Mouse (Mus musculus): ENCODE measurements at regions not wholly inside any gene's neighbourhood (a gene's known extent, or its start where the extent isn't known, plus 50 kb on each side); places are given as distances from the start of the nearest gene placed in this dataset.
A peak's percentile ranks its signal among the peaks of the same experiment; 100 is the strongest.
"Not testable (repeated sequence)": the region's sequence is repeated elsewhere in the genome, so short reads cannot be mapped to it uniquely, and the experiment has no call there.

DNA sequence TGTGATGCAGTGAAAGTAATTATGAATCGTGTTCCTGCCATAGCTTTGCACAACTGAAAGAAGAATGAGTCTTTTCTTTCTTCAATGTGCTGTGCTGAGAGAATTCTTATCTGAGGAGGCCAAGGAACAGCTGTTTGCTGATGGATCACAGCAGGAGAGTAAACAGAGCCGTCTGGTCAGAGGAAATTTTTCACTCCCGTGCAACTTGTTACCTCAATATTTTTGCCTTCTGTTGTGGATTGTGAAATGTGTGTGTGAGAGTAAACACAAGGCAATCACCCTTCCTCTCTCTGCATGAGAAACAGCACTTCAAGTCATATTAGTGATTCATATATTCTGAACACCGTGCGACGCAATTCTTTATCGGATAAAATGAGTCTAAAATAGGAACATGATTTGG lies 171.9 kb downstream of the Epm2a start:
- Histone ChIP-seq H3K36me3 (ENCODE audit: control insufficient read depth, insufficient read depth, low read length, poor library complexity, severe bottlenecking) (no peaks in the 10 kb centered on the region), H3K9ac (ENCODE audit: insufficient read depth, low read depth, low read length, poor library complexity, severe bottlenecking) (no peak overlapping the region), H3K9me3 (ENCODE audit: control insufficient read depth, insufficient read depth, low read depth, low read length) (no peaks in the 10 kb centered on the region), H3K4me3 (ENCODE audit: insufficient read depth in 1 of 2, low read depth in 1 of 2, low read length in 2 of 2, poor library complexity in 1 of 2, severe bottlenecking in 1 of 2) (no peak overlapping the region), H3K27ac (ENCODE audit: insufficient read depth, low read depth, low read length, poor library complexity, severe bottlenecking) (no peak overlapping the region), H3K4me1 (ENCODE audit: control insufficient read depth in 2 of 2, insufficient read depth in 2 of 2, low read length in 2 of 2, poor library complexity in 1 of 2) (no peaks in the 10 kb centered on the region)
- DNase-seq (ENCODE audit: low read depth, low spot score) = no peak
- TF ChIP-seq MAFK (IDR thresholded peaks at IDR 0.05; ENCODE audit: insufficient read depth, low read depth, low read length) (no peak), CHD2 (IDR thresholded peaks at IDR 0.05; ENCODE audit: low read depth, low read length) (no peak), HCFC1 (IDR thresholded peaks at IDR 0.05; ENCODE audit: borderline replicate concordance, insufficient read depth, low read length) (no peak), ZC3H11A (IDR thresholded peaks at IDR 0.05; ENCODE audit: borderline replicate concordance, low read depth, low read length) (no peak), ZNF384 (IDR thresholded peaks at IDR 0.05; ENCODE audit: low read depth, low read length) (no peak)
- in situ Hi-C loops (cut with MboI; ENCODE audit: low sequenced_read_pairs in 2 of 2, unreplicated experiment in 2 of 2) = no loop called here

- Histone ChIP-seq H3K9me3 (ENCODE audit: control insufficient read depth, insufficient read depth, low read depth, low read length) (no peaks in the 10 kb centered on the region), H3K4me1 (ENCODE audit: control insufficient read depth in 2 of 2, insufficient read depth in 2 of 2, low read length in 2 of 2, poor library complexity in 1 of 2) (no peaks in the 10 kb centered on the region), H3K27ac (ENCODE audit: insufficient read depth, low read depth, low read length, poor library complexity, severe bottlenecking) (no peak overlapping the region), H3K9ac (ENCODE audit: insufficient read depth, low read depth, low read length, poor library complexity, severe bottlenecking) (no peak overlapping the region), H3K4me3 (ENCODE audit: insufficient read depth in 1 of 2, low read depth in 1 of 2, low read length in 2 of 2, poor library complexity in 1 of 2, severe bottlenecking in 1 of 2) (no peak overlapping the region), H3K36me3 (ENCODE audit: control insufficient read depth, insufficient read depth, low read length, poor library complexity, severe bottlenecking) (no peaks in the 10 kb centered on the region)
- in situ Hi-C loops (cut with MboI; ENCODE audit: low sequenced_read_pairs in 2 of 2, unreplicated experiment in 2 of 2) = no loop called here
- DNase-seq (ENCODE audit: low read depth, low spot score) = no peak
- TF ChIP-seq MAFK (IDR thresholded peaks at IDR 0.05; ENCODE audit: insufficient read depth, low read depth, low read length) (no peak), ZC3H11A (IDR thresholded peaks at IDR 0.05; ENCODE audit: borderline replicate concordance, low read depth, low read length) (peak; percentile 66; the same call in 1 of the 2 replicates), HCFC1 (IDR thresholded peaks at IDR 0.05; ENCODE audit: borderline replicate concordance, insufficient read depth, low read length) (no peak)
These were observed 173.9 kb downstream of the Epm2a start for GRCm38 (mm10) chr10:11517122-11517521.

GRCm38 (mm10) chr10:11531343-11531742 lies 188.1 kb downstream of the Epm2a start:
- DNase-seq (ENCODE audit: low read depth, low spot score) = no peak
- TF ChIP-seq ZNF384 (IDR thresholded peaks at IDR 0.05; ENCODE audit: low read depth, low read length) (no peak), HCFC1 (IDR thresholded peaks at IDR 0.05; ENCODE audit: borderline replicate concordance, insufficient read depth, low read length) (no peak), CHD2 (IDR thresholded peaks at IDR 0.05; ENCODE audit: low read depth, low read length) (no peak), MAFK (IDR thresholded peaks at IDR 0.05; ENCODE audit: insufficient read depth, low read depth, low read length) (no peak), ZC3H11A (IDR thresholded peaks at IDR 0.05; ENCODE audit: borderline replicate concordance, low read depth, low read length) (no peak)

DNA sequence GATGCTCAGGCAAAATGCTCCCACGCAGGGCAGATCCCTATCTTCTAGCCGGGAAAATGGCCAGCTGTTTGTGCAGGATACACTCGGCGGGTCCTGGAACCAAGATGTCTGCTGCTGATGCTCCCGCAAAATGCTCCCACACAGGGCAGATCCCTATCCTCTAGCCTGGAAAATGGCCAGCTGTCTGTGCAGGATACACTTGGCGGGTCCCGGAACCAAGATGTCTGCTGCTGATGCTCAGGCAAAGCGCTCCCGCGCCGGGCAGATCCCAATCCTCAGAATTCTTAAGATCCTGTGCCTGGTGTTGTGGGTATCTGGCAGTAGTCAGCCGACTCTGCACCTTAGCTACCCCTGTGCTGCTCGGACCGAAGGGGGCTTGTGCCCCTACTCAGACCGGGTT lies 212.2 kb downstream of the Epm2a start:
- DNase-seq (ENCODE audit: low read depth, low spot score); H3K4me1 ChIP-seq (ENCODE audit: control insufficient read depth in 2 of 2, insufficient read depth in 2 of 2, low read length in 2 of 2, poor library complexity in 1 of 2); H3K9me3 ChIP-seq (ENCODE audit: control insufficient read depth, insufficient read depth, low read depth, low read length); H3K36me3 ChIP-seq (ENCODE audit: control insufficient read depth, insufficient read depth, low read length, poor library complexity, severe bottlenecking); in situ Hi-C loops (cut with MboI; ENCODE audit: low sequenced_read_pairs in 2 of 2, unreplicated experiment in 2 of 2): not testable (repeated sequence)
- Histone ChIP-seq H3K4me3 (ENCODE audit: insufficient read depth in 1 of 2, low read depth in 1 of 2, low read length in 2 of 2, poor library complexity in 1 of 2, severe bottlenecking in 1 of 2) (peak overlapping the region; percentile 71 to 78), H3K27ac (ENCODE audit: insufficient read depth, low read depth, low read length, poor library complexity, severe bottlenecking) (peak overlapping the region; percentile 38; the same call in 1 of the 2 replicates), H3K9ac (ENCODE audit: insufficient read depth, low read depth, low read length, poor library complexity, severe bottlenecking) (peak overlapping the region; percentile 71)

More at GRCm38 (mm10) chr10:11531343-11531742, 188.1 kb downstream of the Epm2a start:
- Histone ChIP-seq H3K4me3 (ENCODE audit: insufficient read depth in 1 of 2, low read depth in 1 of 2, low read length in 2 of 2, poor library complexity in 1 of 2, severe bottlenecking in 1 of 2) (peak overlapping the region; percentile 49 to 59), H3K27ac (ENCODE audit: insufficient read depth, low read depth, low read length, poor library complexity, severe bottlenecking) (no peak overlapping the region), H3K9ac (ENCODE audit: insufficient read depth, low read depth, low read length, poor library complexity, severe bottlenecking) (peak overlapping the region; percentile 59; the same call in 1 of the 2 replicates), H3K9me3 (ENCODE audit: control insufficient read depth, insufficient read depth, low read depth, low read length) (no peaks in the 10 kb centered on the region), H3K36me3 (ENCODE audit: control insufficient read depth, insufficient read depth, low read length, poor library complexity, severe bottlenecking) (no peaks in the 10 kb centered on the region), H3K4me1 (ENCODE audit: control insufficient read depth in 2 of 2, insufficient read depth in 2 of 2, low read length in 2 of 2, poor library complexity in 1 of 2) (no peaks in the 10 kb centered on the region)
- in situ Hi-C loops (cut with MboI; ENCODE audit: low sequenced_read_pairs in 2 of 2, unreplicated experiment in 2 of 2) = no loop called here

DNA sequence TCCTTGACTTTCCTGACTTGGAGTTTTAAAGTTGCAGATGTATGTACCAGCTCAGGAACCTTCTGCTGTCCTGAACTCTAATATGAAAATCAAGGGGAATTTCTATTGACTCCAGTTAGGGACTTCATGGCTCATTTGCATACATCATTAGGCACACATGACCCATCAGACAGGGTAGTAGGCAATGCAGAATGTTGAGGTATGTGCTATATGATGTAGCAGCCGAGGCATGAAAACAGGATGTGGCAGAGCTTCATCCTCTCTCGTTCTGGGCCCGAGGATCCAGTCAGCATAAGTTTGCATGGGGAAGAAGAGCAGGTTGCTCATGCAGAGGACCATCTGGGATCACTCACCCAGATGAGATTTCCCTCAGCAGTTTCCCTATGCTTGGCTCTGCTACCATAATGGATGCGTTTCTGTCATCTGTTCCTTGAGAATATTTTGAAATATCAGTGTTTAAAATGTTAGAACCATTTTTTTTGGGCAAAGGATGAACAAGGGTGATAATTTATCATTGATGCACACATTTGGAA lies 227.4 kb downstream of the Epm2a start:
- Histone ChIP-seq H3K9me3 (ENCODE audit: control insufficient read depth, insufficient read depth, low read depth, low read length) (no peaks in the 10 kb centered on the region), H3K4me1 (ENCODE audit: control insufficient read depth in 2 of 2, insufficient read depth in 2 of 2, low read length in 2 of 2, poor library complexity in 1 of 2) (no peaks in the 10 kb centered on the region), H3K9ac (ENCODE audit: insufficient read depth, low read depth, low read length, poor library complexity, severe bottlenecking) (no peak overlapping the region), H3K4me3 (ENCODE audit: insufficient read depth in 1 of 2, low read depth in 1 of 2, low read length in 2 of 2, poor library complexity in 1 of 2, severe bottlenecking in 1 of 2) (no peak overlapping the region), H3K36me3 (ENCODE audit: control insufficient read depth, insufficient read depth, low read length, poor library complexity, severe bottlenecking) (no peaks in the 10 kb centered on the region), H3K27ac (ENCODE audit: insufficient read depth, low read depth, low read length, poor library complexity, severe bottlenecking) (no peak overlapping the region)
- TF ChIP-seq HCFC1 (IDR thresholded peaks at IDR 0.05; ENCODE audit: borderline replicate concordance, insufficient read depth, low read length) (no peak), ZNF384 (IDR thresholded peaks at IDR 0.05; ENCODE audit: low read depth, low read length) (no peak), CHD2 (IDR thresholded peaks at IDR 0.05; ENCODE audit: low read depth, low read length) (no peak), ZC3H11A (IDR thresholded peaks at IDR 0.05; ENCODE audit: borderline replicate concordance, low read depth, low read length) (no peak), MAFK (IDR thresholded peaks at IDR 0.05; ENCODE audit: insufficient read depth, low read depth, low read length) (no peak)
- in situ Hi-C loops (cut with MboI; ENCODE audit: low sequenced_read_pairs in 2 of 2, unreplicated experiment in 2 of 2) = no loop called here
- no peak for DNase-seq (ENCODE audit: low read depth, low spot score)

Data from ES-E14 (cell line).